Mouse (Mus musculus): ENCODE data around the gene Zic2.

- TF ChIP-seq CTCF (IDR thresholded peaks at IDR 0.05), result no peak
- TF ChIP-seq POLR2A (IDR thresholded peaks at IDR 0.05; ENCODE audit: insufficient read depth, low read depth, low read length), result no peak
Observed at GRCm38 (mm10) chr14:122480355-122480754, 5.1 kb downstream of the Zic2 start.
